Mouse (Mus musculus) left cerebral cortex, postnatal 25 days (tissue): ENCODE results near the gene Hoxd8. TPM values are rescaled to one million over a fixed set of nuclear protein-coding genes. Genes with fewer than 3 reads are reported as not detected.

Experiments
- DNase-seq, 2 experiments: peaks; one replicate each; pipeline ENCODE4 v3.0.0; 2022; ENCODE audit warnings: low spot score in 2 of 2, mixed read lengths in 1 of 2
- intact Hi-C: fragments of 180-260 bp; cut with DNase I; formaldehyde crosslinking; loops from one replicate; pipeline ENCODE4 v1.15.1; 2025
- total RNA-seq, 2 experiments: library from RNA; stranded (reverse); gene quantifications; 2 replicates each; pipeline ENCODE4 v1.2.3; 2021

The Hoxd8 gene
- total RNA-seq = under 1 TPM in 1 of 2 experiments, not detected in 1; 0.14 TPM

DNA sequence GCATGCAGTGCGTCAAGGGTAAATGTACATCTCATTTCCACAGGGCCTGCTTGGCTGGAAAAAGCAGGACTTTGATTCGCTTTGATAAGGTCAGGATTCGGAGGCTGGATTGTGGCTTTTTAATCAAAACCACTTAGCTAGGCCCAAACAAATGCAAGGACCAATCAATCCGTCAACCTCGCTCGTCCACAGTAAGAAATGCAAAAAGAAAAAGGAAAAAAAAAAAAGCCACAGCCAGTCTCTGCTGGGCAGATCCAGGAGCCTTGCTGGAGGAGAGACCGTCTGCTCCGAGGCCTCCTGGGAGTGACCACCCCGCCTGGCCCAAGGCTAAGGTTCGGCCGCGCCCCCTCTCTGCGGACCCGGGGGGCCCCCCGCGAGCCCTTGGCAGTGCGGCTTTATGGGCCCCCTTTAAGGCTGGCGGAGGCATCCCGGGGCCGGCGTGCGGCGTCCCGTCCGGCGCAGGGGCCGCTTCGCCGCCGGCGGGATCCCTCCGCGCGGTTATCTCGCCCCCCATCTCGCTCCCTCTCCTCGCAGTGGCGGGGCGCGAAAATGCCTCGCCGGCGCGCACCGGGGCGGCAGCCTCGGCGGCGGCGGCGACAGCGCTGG, at the start of gene Hoxd8:
Gene Hoxd8, plus strand, starts transcription at position 223 of the 606 bp plus-strand sequence.
- intact Hi-C loops = loop anchor here (5.0 kb wide), 6 partner anchors 47 to 718 kb away; partner anchors contain the start of gene Evx2
- DNase-seq = no peak

DNA sequence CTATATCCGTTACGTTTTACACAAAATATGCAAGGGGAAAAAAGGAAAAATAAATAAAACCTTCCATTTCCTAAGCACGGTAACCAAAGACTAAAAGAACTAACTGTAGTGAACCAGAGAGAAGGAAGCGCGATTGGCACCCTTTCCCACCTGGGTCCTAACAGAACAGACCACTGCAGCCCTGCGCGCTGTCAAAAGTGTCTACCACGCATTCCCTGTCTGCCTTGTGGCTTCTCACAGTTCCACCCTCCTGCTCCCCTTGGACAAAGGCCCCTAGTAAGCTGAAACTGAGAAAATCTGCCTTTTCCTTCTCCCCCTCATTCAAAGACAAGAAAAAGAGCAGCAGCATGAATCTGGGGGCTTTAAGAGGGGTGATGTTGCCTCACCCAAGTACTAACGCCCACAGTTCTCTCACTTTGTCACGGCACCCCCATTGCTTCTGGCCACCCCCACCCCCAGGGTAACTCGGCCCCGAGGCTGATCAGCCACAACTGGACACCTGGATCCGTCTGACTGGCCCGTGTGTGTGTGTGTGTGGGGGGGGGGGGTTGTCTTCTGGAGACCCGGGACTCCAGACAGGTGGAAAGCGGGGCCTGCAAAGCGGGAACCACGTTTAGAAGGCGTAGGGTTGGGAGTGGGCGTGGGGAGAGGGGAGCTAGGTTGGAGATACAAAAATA, 49.5 kb upstream of the Hoxd8 start:
- DNase-seq = no peak
- intact Hi-C loops = loop anchor here (2.0 to 5.0 kb wide), 3 partner anchors 47 to 354 kb away; partner anchors contain the start of gene Hoxd8

DNA sequence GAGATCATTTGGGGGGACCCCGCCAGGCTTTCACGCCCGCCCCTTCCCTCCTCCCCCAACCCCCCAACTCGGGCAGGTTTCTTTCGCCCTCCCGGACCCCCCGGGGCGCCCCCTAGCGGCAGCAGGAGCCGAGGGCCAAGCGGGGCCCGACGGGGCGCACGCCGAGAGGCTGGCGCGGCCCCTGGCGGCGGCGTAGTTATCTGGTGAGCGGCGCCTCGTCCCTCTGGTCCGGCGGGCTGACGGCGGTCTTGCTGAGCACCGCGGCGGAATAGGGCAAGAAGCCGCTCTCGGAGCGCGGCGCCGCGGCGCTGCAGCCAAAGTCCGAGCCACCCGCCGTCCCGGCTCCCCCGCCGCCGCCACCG, 49.0 kb upstream of the Hoxd8 start:
- intact Hi-C loops = loop anchor here (2.0 to 5.0 kb wide), 2 partner anchors 47 to 355 kb away; partner anchors contain the start of gene Hoxd8
- DNase-seq = no peak

DNA sequence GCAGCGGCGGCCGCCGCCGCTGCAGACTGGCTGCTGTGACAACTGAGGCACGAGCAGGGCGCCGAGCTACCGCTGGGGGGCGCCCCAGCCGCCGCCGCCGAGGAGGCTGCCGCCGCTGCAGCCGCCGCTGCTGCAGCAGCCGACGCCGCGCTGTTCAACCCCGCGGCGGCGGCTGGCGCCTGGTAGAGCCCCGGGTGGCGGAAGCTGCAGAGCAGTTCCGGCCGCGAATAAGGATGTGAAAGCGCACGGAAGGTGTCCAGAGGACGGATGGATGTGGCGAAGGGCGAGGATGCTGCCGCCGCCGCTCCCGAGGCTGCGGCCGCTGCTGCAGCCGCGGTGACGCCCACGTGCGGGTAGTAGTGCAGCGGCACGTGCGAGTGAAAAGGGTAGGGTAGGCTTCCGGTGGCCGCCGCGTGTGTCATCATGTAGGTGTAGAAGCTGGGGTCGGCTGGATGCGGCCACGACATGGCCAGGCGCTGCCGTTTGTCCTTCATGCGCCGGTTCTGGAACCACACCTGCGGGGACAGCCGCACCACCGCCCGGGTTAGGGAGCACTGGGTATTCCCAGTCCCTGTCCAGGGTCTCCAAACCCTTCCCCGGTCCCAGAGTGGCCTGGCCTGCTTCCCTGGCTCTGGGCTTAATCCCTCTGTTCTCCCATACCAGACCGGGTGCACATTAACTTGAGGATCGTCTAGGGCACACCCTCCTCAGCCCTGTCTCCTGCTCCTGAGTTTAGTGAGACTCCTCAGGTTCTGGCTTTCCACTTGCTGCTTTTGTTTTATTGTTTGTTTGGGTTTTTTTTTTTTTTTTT, 48.4 kb upstream of the Hoxd8 start:
- intact Hi-C loops = loop anchor here (2.0 to 5.0 kb wide), 2 partner anchors 46 to 355 kb away; partner anchors contain the start of gene Hoxd8
- no peak for DNase-seq

DNA sequence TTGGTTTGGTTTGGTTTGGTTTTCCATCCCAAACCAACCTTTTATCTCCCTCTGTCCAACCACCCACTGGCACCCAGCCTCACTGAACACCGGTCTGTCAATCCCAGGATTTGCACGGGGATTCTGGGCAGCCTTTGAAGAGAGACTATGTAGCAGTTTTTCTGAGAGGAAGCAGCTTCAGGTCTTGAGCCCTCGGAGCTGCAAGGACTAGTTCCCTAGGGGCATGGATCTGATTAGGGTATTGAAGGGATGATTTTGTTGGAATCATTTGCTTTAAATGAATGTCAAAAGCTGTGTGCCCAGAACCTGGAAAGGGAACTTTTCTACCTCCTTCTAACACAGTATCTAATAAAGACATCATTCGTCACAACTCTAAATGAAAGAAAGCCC, 47.8 kb upstream of the Hoxd8 start:
- no peak for DNase-seq
- intact Hi-C loops = loop anchor here (5.0 kb wide), 1 partner anchor 46 kb away; the partner anchor contains the start of gene Hoxd8

DNA sequence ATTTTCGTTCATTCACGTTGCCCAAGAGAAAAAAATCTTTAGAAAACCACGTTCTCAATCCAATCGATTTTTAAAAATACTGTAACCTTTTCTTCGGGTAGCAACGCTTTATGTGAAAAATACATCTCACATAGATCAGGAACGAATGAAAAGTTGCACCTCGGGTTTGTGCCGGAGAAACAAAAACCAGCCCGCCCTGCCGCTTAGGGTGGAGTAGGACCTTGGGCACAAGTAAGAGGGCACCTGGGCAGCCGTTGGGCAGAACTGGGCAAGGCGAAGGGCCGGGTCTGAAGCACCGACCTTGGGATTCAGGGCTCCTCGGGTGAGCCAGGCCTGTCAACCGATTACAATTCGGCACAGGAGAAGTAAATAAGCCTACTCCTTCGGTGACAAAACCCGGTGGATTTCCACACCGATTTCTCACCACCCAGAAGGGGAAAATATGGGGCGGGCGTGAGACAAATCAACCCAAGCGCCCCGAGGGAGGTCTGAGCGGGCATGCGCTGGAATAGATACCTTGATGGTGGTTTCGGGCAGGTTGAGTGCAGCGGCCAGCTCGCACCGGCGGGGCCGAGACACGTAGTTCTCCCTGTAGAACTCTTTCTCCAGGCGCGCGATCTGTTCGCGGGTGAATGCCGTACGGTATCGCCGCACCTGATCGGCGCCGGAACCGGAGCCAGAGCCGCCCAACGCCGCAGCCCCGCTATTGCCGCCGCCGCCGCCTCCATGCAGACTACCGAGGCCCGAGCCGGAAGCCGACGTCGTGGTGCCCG, 47.0 kb upstream of the Hoxd8 start:
- DNase-seq = no peak

DNA sequence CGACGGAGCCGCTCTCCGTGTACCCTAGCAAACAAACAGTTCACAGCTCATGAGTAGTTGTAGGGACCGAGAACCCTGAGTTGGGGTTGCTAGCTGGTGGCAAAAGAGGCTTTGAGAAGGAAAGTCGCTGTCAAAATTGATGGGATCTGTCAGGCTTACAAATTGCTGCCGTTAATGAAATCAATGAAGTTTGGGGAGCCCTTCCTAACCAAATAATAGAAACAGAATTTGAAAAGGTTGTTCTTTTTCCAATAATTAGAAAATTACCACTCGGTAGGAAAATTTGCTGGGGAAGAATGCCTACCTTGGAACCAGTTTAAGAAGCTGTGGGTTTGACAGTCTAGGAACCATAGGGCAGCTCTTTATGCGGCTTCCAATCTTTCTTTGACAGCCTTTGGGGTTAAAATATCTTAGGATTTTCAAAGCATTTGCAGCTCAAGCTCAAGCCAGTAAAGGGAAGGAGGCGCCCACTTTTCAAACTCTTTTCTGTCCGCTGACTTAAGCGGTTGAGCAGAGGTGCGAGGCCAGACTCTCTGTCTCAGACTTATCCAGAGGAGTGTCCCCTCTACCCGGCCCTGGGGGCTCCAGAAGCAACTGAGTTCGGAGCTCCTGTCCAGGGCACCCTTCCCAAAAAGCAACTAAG, 46.3 kb upstream of the Hoxd8 start:
- intact Hi-C loops = loop anchor here (5.0 kb wide), 1 partner anchor 44 kb away; the partner anchor contains the start of gene Hoxd8
- DNase-seq = no peak

More for the DNA sequence above, 47.0 kb upstream of the Hoxd8 start:
- intact Hi-C loops = loop anchor here (5.0 kb wide), 1 partner anchor 45 kb away; the partner anchor contains the start of gene Hoxd8

DNA sequence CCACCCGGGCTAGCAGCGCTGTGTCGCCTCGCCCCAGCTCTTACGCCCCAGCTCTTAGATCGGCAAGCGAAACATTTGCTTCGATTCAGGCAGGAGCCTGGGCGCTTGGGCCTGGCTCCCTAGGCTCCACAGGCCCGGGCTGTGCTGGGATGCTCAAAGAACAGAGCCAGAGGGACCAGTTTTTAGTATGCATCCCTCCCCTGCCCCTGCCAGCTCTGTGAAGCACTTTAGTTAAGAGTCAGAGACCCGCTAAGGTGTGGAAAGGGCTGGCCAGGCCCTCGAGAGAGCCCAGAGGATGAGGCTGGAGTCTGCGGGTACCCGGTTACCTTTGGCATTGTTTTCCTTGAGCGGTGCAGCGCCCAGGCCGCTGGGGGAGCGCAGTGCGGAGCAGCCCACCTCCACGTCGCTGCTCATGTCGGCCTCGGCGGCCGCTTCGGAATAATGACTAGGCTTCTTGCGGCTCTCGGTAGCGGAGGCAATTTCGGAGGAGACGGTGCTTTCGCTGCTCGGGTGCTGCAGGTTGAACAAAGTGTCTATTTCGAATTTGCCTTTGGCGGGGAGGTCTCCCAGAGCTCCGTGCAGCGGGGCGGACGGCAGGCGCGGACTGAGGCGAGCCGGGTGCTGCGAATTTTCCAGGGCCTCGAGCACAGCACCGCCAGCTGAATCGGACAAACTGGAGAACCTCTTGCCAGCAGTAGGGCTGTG, 45.6 kb upstream of the Hoxd8 start:
- intact Hi-C loops = loop anchor here (5.0 kb wide), 1 partner anchor 43 kb away; the partner anchor contains the start of gene Hoxd8
- no peak for DNase-seq

DNA sequence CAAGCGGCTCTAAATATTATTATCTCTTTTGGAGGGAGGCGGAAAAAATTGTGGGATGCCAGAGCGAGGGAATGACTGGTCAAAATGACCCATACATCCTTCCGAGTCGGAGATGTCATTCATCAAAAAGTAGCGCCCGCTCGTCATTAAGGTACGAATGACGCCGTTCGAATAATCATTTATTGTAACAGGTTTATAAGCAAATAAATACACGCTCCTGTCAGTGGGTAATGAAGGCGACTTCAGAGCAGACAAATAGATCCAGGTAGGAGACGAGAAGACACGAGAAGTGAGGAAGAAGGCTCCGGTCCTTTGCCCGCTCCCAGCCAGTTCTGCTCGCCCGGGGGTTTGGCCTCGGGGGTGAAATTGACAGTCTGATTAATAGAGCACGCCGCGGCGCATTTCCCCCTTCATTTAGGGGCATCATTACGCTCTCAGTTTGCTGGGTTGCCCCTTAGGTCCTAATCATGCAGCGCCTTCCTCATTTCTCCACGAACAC, 44.9 kb upstream of the Hoxd8 start, which contains the start of gene Evx2:
Gene Evx2, minus strand, starts transcription at position 51 of the 499 bp plus-strand sequence.
- intact Hi-C loops = loop anchor here (2.0 to 10.0 kb wide), 4 partner anchors 43 to 885 kb away; partner anchors contain the start of genes Chn1 and Hoxd8
- no peak for DNase-seq

DNA sequence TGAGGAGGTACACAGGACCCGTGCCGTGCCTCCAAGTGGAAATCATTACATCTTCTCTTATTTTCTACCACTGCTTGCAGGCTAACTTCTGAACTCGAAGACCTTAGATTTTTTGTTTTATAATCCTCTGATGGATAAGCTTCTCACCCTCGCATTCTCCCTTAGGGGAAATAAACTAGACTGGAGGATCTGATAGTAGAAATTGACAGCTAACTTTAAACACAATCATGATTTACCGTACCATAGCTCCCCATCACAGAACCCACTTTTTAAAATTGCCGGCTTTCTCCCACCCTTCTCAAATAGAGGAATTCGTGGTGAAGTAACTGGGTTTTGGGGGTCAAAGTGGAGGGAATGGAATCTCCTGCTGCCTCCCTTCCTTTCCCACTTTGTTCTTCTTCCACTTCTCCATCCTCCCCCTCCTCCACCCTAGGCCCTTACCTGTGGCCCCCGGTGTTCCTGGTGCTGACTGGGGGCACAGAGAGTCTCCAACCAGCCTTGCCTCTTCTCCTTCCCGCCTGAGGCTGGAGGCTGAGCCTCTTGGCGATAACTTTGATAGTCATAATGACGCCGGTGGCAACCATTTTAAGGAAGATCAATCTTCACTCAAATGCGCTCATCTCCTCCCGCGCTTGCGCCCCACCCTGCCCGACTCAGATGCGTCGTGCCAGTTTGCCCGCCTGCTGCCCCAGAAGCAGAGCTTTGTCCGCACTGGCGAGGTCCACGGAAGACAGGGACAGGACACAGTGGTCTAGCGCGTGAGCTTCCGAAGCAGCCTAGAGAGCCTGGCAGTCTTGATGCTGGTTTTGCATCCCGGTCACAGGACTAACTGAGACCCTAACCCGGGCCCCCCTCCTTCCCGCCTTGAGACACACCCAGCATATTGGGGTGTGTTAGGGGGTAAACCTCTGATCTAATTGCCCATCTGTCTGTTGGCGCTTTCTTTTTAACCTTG, 43.7 kb upstream of the Hoxd8 start:
- intact Hi-C loops = loop anchor here (2.0 to 10.0 kb wide), 3 partner anchors 594 to 886 kb away; partner anchors contain the start of gene Chn1
- no peak for DNase-seq

DNA sequence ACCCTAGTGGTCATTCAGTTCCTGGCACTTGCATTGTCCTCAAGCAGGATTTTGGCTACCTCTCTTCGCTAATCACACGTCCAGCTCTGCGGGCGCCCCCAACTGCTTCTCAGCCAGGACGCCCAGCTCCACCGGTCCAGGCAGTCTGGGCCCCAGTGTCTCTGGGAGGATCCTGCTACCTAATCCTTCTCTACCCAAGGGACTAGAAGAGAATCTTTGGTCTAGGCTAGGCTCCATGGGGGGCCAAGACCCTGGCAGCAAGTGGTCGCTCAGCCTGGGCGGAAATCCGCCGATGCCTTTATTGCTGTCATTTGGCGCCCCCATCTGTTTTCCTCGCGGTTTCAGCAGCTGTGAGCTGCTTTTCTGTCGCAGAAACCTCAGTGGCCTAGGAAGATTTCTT, 42.7 kb upstream of the Hoxd8 start:
- intact Hi-C loops = loop anchor here (2.0 to 10.0 kb wide), 5 partner anchors 361 to 887 kb away; partner anchors contain the start of gene Chn1

DNA sequence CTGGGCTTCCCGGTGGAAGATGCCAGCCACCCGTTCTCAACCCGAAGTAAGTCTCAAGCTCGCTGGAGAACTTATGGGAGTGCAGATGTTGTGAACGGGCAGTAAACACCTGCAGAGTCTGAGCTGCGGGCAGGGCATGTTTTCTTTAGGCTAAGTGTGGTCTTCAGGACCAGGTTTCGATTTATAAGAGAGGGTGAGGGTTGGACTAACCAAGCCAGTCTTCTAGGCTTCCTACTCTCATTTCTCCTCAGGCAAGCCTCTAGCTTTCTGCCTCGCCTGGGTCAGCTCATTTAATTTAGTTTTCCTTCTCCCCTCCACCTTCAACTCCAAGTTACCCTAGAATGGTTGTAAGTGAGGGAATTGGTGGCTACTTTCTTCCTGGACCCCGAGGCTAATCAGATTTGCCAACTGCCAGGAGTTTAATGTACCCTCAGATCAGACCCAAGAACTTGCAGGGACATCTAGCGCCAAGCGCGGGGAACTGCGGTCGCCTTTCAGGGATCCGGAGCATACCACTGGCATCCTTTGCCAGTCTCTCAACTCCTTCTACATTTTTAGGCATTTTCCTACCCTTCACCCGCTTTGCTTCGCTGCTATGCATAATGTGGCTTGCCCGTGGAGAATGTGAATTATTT, 41.0 kb upstream of the Hoxd8 start:
- intact Hi-C loops = loop anchor here (1.0 to 10.0 kb wide), 5 partner anchors 363 to 889 kb away; partner anchors contain the start of gene Chn1
- peak; percentile 50 to 79 for DNase-seq

More for the DNA sequence above, 42.7 kb upstream of the Hoxd8 start:
- DNase-seq = peak in 1 of 2 experiments; percentile 53

DNA sequence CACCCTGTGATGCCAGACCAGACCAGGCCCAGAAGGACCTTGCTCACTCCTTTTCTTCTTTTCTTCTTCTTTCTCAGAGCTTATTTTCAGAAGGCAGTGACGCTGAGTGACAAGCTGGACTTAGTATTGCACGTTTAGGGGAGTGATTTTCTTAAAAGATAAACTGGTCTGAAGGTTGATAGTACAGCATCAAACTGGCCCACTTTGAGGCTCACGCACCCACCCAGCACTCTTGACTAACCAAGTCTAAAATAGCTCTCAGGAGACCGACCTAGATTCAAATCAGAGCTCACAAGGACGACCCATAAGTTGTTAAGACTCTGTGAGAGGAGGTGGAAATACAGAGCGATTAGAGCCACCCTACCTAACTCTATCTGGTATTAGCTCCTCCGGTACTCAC, 38.0 kb upstream of the Hoxd8 start:
- intact Hi-C loops = loop anchor here (10.0 kb wide), 1 partner anchor 892 kb away; the partner anchor contains the start of gene Chn1
- DNase-seq = no peak

DNA sequence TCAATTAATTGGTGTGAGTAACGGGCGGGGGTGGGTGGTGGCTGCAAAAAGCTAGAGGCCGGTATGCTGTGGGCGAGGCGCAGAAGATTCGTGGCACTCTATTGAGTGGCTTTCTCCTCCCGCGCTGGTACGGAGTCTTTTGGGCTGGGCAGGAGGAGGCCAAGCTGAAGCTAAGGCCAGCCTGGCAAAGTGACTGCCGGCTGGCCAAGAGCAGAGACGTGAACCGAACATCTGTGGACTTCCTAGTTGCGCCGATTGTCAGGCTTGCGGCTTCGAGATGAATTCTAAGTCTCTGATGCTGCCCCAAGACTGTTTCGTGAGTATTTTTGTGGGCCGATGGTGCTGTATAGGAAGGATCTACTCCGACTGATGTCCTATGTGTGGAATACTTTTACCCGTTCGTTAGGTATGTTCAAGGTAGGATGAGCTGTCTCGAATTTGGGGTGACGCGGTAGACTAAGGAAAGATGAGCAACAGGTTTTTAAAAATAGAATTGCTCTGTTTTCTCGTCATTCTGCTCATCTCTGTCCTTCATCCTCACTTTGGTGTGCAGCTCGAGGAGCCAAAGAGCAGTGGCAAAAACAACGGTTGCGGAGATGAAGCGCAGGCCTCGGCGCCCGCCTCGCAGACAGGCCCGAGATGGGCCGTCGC, 37.1 kb upstream of the Hoxd8 start:
- no peak for DNase-seq
- intact Hi-C loops = loop anchor here (10.0 kb wide), 1 partner anchor 893 kb away; the partner anchor contains the start of gene Chn1

DNA sequence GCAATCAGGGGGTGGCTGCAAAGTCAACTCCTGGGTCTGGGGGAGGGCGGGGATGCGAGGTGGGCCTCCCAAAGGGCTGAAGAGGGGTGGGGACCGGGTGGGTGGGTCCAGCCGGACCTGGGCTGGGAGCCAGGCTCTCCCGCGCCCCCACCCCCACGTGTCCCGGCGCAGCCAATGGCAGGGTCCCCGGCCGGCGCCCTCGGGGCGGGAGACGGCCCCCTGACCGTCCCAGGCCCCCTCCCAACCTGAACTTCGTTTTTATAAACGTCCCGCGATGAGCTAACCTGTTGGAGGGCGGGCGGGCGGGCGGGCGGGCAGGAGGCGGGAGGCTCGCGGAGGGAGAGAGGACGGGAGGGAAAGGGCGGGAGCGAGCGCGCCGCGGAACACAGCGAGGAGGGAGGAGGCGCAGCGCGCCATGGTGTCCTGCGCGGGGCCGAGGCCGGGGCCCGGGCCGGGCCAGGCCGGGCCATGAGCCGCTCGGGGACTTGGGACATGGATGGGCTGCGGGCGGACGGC, 36.5 kb upstream of the Hoxd8 start, which contains the start of gene Hoxd13:
Gene Hoxd13, plus strand, starts transcription at position 469 of the 516 bp plus-strand sequence.
- no peak for DNase-seq
- intact Hi-C loops = loop anchor here (10.0 kb wide), 1 partner anchor 893 kb away; the partner anchor contains the start of gene Chn1
